Mouse (Mus musculus): ENCODE results near the gene Tmem158. TPM values are rescaled to one million over a fixed set of nuclear protein-coding genes. Genes with fewer than 3 reads are reported as not detected.

Gene Tmem158
- polyA plus RNA-seq, 2 experiments, result 19.6 to 32.0 TPM

DNA sequence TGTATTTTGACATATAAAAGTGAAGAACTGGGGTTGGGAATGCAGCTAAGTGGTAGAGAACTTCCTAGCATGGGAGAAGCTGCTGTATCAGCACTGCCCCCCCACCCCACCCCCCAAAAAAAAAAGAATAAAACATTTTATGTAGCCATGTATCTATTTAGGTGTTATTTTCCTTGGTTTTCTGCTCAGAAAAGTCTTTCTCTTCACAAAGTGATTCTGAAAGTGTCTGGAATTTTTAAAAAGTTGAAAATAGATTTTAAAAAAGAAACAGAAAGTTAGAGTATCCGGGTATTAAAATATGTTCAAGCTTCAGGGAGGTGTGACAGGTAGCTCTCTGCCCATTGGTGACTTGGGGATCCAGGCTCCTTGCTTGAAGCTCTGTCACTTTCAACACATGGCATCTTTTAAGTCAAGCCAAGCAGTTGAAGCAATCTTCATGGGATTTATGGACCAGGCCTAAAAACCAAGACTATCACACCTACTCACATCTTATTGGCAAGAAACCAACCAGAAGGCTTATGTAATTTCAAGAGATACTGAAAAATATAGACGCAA lies 42.3 kb upstream of the Tmem158 start:
- DNase-seq (ENCODE audit: low spot score), result no peak

DNA sequence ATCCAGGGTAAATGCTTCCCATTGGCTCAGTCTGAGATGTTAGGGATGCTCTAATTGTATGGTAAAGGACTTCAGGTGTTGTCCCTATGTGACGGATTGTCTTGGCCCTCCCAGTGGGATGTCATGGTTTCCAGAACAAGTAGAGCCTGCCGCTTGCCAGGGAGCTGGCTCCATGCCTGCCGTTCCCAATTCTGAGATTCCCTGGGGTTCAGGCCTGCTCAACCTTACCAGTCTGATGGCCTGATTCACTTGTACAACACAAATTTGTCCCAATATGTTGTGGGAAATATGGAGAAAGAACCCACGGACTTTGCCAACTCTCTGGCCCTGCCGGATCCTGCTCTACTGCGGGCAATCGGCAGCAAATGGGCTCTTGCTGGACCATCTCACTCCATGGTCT lies 37.3 kb upstream of the Tmem158 start:
- no peaks in the 10 kb centered on the region for H3K4me1 ChIP-seq (ENCODE audit: control insufficient read depth, insufficient read depth, low read length)
- DNase-seq (ENCODE audit: low spot score) (no peak), ATAC-seq (ENCODE audit: low FRiP score, low read depth) (no peak)
- 83% methylated on average over 7 of the region's 7 CpGs for WGBS
- no peak overlapping the region for H3K9ac ChIP-seq (ENCODE audit: low read depth, low read length, severe bottlenecking)
- no peak overlapping the region for H3K4me2 ChIP-seq (replicated peaks; ENCODE audit: low read depth, low read length, severe bottlenecking)
- H3K9me3 ChIP-seq (ENCODE audit: control insufficient read depth, low read length), result no peaks in the 10 kb centered on the region
- no peak overlapping the region for H3K4me3 ChIP-seq (replicated peaks; ENCODE audit: low read length)
- TF ChIP-seq POLR2A (IDR thresholded peaks at IDR 0.05; ENCODE audit: borderline replicate concordance, extremely low read depth, insufficient read depth, insufficient read length), result no peak
- H3K36me3 ChIP-seq (ENCODE audit: control insufficient read depth, insufficient read depth, low read length), result no peaks in the 10 kb centered on the region
- H3K27ac ChIP-seq (replicated peaks; ENCODE audit: low read depth, low read length), result no peak overlapping the region
- H3K27me3 ChIP-seq (ENCODE audit: control insufficient read depth, insufficient read depth, low read length), result no peaks in the 10 kb centered on the region

More for the DNA sequence above, 42.3 kb upstream of the Tmem158 start:
- no peaks in the 10 kb centered on the region for H3K36me3 ChIP-seq (ENCODE audit: control insufficient read depth, insufficient read depth, low read length)
- no peaks in the 10 kb centered on the region for H3K27me3 ChIP-seq (ENCODE audit: control insufficient read depth, insufficient read depth, low read length)
- ATAC-seq (ENCODE audit: low FRiP score, low read depth), result no peak
- H3K27ac ChIP-seq (replicated peaks; ENCODE audit: low read depth, low read length), result no peak overlapping the region
- H3K4me2 ChIP-seq (replicated peaks; ENCODE audit: low read depth, low read length, severe bottlenecking), result no peak overlapping the region
- no peak overlapping the region for H3K9ac ChIP-seq (ENCODE audit: low read depth, low read length, severe bottlenecking)
- no peaks in the 10 kb centered on the region for H3K9me3 ChIP-seq (ENCODE audit: control insufficient read depth, low read length)
- no peak for TF ChIP-seq POLR2A (IDR thresholded peaks at IDR 0.05; ENCODE audit: borderline replicate concordance, extremely low read depth, insufficient read depth, insufficient read length)
- H3K4me3 ChIP-seq (replicated peaks; ENCODE audit: low read length), result no peak overlapping the region
- no peaks in the 10 kb centered on the region for H3K4me1 ChIP-seq (ENCODE audit: control insufficient read depth, insufficient read depth, low read length)
- WGBS, result 89% methylated on average over 2 of the region's 2 CpGs

GRCm38 (mm10) chr9:123296229-123296628 lies 35.7 kb upstream of the Tmem158 start:
- DNase-seq (ENCODE audit: low spot score), result no peak
- H3K27me3 ChIP-seq (ENCODE audit: control insufficient read depth, insufficient read depth, low read length), result no peaks in the 10 kb centered on the region
- no peak for ATAC-seq (ENCODE audit: low FRiP score, low read depth)
- H3K4me1 ChIP-seq (ENCODE audit: control insufficient read depth, insufficient read depth, low read length), result no peaks in the 10 kb centered on the region
- H3K36me3 ChIP-seq (ENCODE audit: control insufficient read depth, insufficient read depth, low read length), result no peaks in the 10 kb centered on the region
- H3K4me3 ChIP-seq (replicated peaks; ENCODE audit: low read length), result no peak overlapping the region
- H3K27ac ChIP-seq (replicated peaks; ENCODE audit: low read depth, low read length), result no peak overlapping the region
- H3K4me2 ChIP-seq (replicated peaks; ENCODE audit: low read depth, low read length, severe bottlenecking), result no peak overlapping the region
- H3K9me3 ChIP-seq (ENCODE audit: control insufficient read depth, low read length), result no peaks in the 10 kb centered on the region
- H3K9ac ChIP-seq (ENCODE audit: low read depth, low read length, severe bottlenecking), result no peak overlapping the region
- no peak for TF ChIP-seq POLR2A (IDR thresholded peaks at IDR 0.05; ENCODE audit: borderline replicate concordance, extremely low read depth, insufficient read depth, insufficient read length)

DNA sequence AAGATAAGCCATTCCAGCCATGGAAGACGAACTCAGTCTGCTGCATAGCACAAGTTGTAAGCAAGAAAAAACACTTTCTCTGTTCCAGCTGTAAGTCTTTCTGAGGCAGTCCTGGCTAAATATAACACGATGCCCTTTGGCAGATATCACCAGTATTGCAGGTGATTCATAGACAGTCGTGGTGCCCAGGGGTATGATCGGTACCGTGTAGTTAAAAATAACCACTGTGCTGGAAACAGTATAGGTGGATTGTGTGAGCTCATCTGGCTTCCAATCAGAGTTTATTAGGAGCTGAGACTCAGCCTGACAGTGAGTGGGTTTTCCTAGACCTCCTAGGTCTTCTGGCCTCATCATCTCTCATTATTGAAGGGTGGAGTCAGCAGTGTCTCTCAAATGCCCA lies 34.0 kb upstream of the Tmem158 start:
- no peak overlapping the region for H3K9ac ChIP-seq (ENCODE audit: low read depth, low read length, severe bottlenecking)
- ATAC-seq (ENCODE audit: low FRiP score, low read depth) (no peak), DNase-seq (ENCODE audit: low spot score) (no peak)
- WGBS, result 82% methylated on average over 5 of the region's 5 CpGs
- H3K36me3 ChIP-seq (ENCODE audit: control insufficient read depth, insufficient read depth, low read length), result no peaks in the 10 kb centered on the region
- H3K9me3 ChIP-seq (ENCODE audit: control insufficient read depth, low read length), result no peaks in the 10 kb centered on the region
- TF ChIP-seq POLR2A (IDR thresholded peaks at IDR 0.05; ENCODE audit: borderline replicate concordance, extremely low read depth, insufficient read depth, insufficient read length), result no peak
- H3K4me2 ChIP-seq (replicated peaks; ENCODE audit: low read depth, low read length, severe bottlenecking), result no peak overlapping the region
- H3K4me1 ChIP-seq (ENCODE audit: control insufficient read depth, insufficient read depth, low read length), result no peaks in the 10 kb centered on the region
- H3K27me3 ChIP-seq (ENCODE audit: control insufficient read depth, insufficient read depth, low read length), result no peaks in the 10 kb centered on the region
- H3K27ac ChIP-seq (replicated peaks; ENCODE audit: low read depth, low read length), result no peak overlapping the region
- no peak overlapping the region for H3K4me3 ChIP-seq (replicated peaks; ENCODE audit: low read length)

DNA sequence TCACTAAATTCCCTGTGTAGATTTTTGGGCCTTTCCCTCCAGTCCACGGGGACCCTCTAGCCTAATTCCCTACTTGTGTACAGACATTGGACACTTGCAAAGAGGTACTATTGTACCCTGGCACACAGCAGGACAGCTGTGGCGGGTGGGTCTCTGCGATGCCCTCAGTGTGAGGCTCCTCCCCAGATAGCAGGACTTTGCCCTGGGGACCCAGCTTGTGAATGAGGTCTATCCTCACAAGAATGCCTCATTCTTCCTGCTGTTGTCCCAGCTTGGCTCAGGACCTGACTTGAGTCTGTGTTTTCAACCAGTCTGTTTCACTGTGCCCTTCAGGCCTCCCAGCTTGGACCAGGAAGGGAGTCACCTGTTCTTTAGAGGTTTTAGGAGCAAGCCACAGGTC lies 27.8 kb upstream of the Tmem158 start:
- no peak overlapping the region for H3K27ac ChIP-seq (replicated peaks; ENCODE audit: low read depth, low read length)
- TF ChIP-seq POLR2A (IDR thresholded peaks at IDR 0.05; ENCODE audit: borderline replicate concordance, extremely low read depth, insufficient read depth, insufficient read length), result no peak

GRCm38 (mm10) chr9:123285623-123286022 lies 25.1 kb upstream of the Tmem158 start:
- H3K4me1 ChIP-seq (ENCODE audit: control insufficient read depth, insufficient read depth, low read length), result no peaks in the 10 kb centered on the region
- ATAC-seq (ENCODE audit: low FRiP score, low read depth) (no peak), DNase-seq (ENCODE audit: low spot score) (no peak)
- H3K9ac ChIP-seq (ENCODE audit: low read depth, low read length, severe bottlenecking), result no peak overlapping the region
- H3K4me2 ChIP-seq (replicated peaks; ENCODE audit: low read depth, low read length, severe bottlenecking), result no peak overlapping the region
- TF ChIP-seq POLR2A (IDR thresholded peaks at IDR 0.05; ENCODE audit: borderline replicate concordance, extremely low read depth, insufficient read depth, insufficient read length), result no peak
- H3K9me3 ChIP-seq (ENCODE audit: control insufficient read depth, low read length), result no peaks in the 10 kb centered on the region
- no peak overlapping the region for H3K4me3 ChIP-seq (replicated peaks; ENCODE audit: low read length)
- H3K27ac ChIP-seq (replicated peaks; ENCODE audit: low read depth, low read length), result no peak overlapping the region
- WGBS, result 47% methylated on average over 4 of the region's 4 CpGs
- H3K36me3 ChIP-seq (ENCODE audit: control insufficient read depth, insufficient read depth, low read length), result no peaks in the 10 kb centered on the region
- no peaks in the 10 kb centered on the region for H3K27me3 ChIP-seq (ENCODE audit: control insufficient read depth, insufficient read depth, low read length)

More for the DNA sequence above, 27.8 kb upstream of the Tmem158 start:
- Histone ChIP-seq H3K9me3 (ENCODE audit: control insufficient read depth, low read length) (no peaks in the 10 kb centered on the region), H3K9ac (ENCODE audit: low read depth, low read length, severe bottlenecking) (no peak overlapping the region), H3K4me2 (replicated peaks; ENCODE audit: low read depth, low read length, severe bottlenecking) (no peak overlapping the region), H3K4me3 (replicated peaks; ENCODE audit: low read length) (no peak overlapping the region), H3K27me3 (ENCODE audit: control insufficient read depth, insufficient read depth, low read length) (no peaks in the 10 kb centered on the region), H3K36me3 (ENCODE audit: control insufficient read depth, insufficient read depth, low read length) (no peaks in the 10 kb centered on the region), H3K4me1 (ENCODE audit: control insufficient read depth, insufficient read depth, low read length) (no peaks in the 10 kb centered on the region)
- no peak for DNase-seq (ENCODE audit: low spot score)
- no peak for ATAC-seq (ENCODE audit: low FRiP score, low read depth)
- 70% methylated on average over 3 of the region's 3 CpGs for WGBS
